Mouse (Mus musculus): ENCODE data around the gene Rorb.

DNA sequence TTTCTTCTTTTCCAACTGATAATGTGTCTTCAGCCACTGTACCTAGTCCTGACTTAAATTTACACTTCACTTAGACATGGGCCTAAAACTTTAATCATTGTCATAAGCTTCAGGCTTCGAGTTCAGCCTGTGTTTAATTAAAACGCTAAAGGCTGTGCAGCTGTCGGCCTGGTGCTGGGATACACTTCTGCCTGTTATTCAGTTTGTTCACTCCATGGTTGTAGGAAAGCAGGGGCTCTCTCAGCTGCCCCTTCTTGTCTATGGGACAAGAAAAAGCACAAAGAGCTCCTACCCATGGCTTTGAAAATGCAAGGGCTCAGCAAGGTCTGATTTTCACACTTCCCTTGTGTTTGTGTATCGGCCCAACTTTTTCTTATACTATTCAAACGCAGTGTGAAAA lies 229.8 kb downstream of the Rorb start:
- TF ChIP-seq POLR2A (IDR thresholded peaks at IDR 0.05; ENCODE audit: insufficient read length, low read depth), result no peak
- no peak for TF ChIP-seq REST (IDR thresholded peaks at IDR 0.05; ENCODE audit: insufficient read depth, insufficient read length)
- TF ChIP-seq TCF12 (IDR thresholded peaks at IDR 0.05; ENCODE audit: insufficient read depth, poor library complexity, severe bottlenecking), result no peak
- no peak for TF ChIP-seq E2F4 (IDR thresholded peaks at IDR 0.05; ENCODE audit: insufficient read depth)
- no peak for TF ChIP-seq USF1 (IDR thresholded peaks at IDR 0.05; ENCODE audit: low read depth)
- TF ChIP-seq MAX (IDR thresholded peaks at IDR 0.05; ENCODE audit: low read depth), result no peak
- TF ChIP-seq CEBPB (IDR thresholded peaks at IDR 0.05; ENCODE audit: insufficient read depth, poor library complexity, severe bottlenecking), result no peak
- TF ChIP-seq MYOG (IDR thresholded peaks at IDR 0.05; ENCODE audit: control insufficient read depth in 1 of 3, insufficient read depth in 1 of 3, insufficient read length in 2 of 3, low read depth in 2 of 3), result no peak

Data from myocyte (in vitro differentiated cells).